Mouse (Mus musculus) mesoderm, embryonic 11.5 days (tissue): ENCODE measurements around the gene Invs.

Experiments used
- DNase-seq: peaks from one replicate; pipeline ENCODE4 v3.0.0-alpha.2; 2012; ENCODE audit warnings: low read depth, low spot score

The Invs gene

GRCm38 (mm10) chr4:48454106-48454773 is 174.7 kb downstream of the Invs start:
- DNase-seq: no peak

GRCm38 (mm10) chr4:48458436-48458835 is 178.9 kb downstream of the Invs start:
- no peak for DNase-seq

GRCm38 (mm10) chr4:48461060-48461459 is 181.5 kb downstream of the Invs start:
- DNase-seq: no peak

- DNase-seq: no peak
Observed at GRCm38 (mm10) chr4:48470977-48471376, 191.4 kb downstream of the Invs start.

- peak; percentile 7 for DNase-seq
Observed at GRCm38 (mm10) chr4:48472052-48472791, 192.7 kb downstream of the Invs start.

GRCm38 (mm10) chr4:48472792-48473650 is 193.5 kb downstream of the Invs start, which contains the start of gene Tex10:
Tex10 (minus strand) TSS chr4:48473459.
- DNase-seq: peak; percentile 96

- DNase-seq: no peak
Observed at GRCm38 (mm10) chr4:48473651-48474011, 194.1 kb downstream of the Invs start.

GRCm38 (mm10) chr4:48481287-48481686 is 201.7 kb downstream of the Invs start:
- DNase-seq: peak; percentile 35
